Mouse (Mus musculus): ENCODE measurements around the gene Aldh1a2. TPM values are rescaled to one million over a fixed set of nuclear protein-coding genes. Genes with fewer than 3 reads are reported as not detected.

The Aldh1a2 gene
- total RNA-seq (2021) = 10 to 100 TPM; 16.3 to 16.8 TPM
- long read RNA-seq, experiment 1, transcript Aldh1a2-201 (14 exons, 2,264 nt) = major isoform, 19 of 22 reads
- long read RNA-seq, experiment 1, partial matches to known transcripts = 1 of 22 reads
- long read RNA-seq, experiment 1, other reads (novel, unspliced or antisense) = 2 of 22 reads
- long read RNA-seq, experiment 2, transcript Aldh1a2-201 (14 exons, 2,264 nt) = major isoform, 7 of 10 reads
- long read RNA-seq, experiment 2, partial matches to known transcripts = 3 of 10 reads
- long read RNA-seq, experiment 2, other reads (novel, unspliced or antisense) = 0 of 10 reads

DNA sequence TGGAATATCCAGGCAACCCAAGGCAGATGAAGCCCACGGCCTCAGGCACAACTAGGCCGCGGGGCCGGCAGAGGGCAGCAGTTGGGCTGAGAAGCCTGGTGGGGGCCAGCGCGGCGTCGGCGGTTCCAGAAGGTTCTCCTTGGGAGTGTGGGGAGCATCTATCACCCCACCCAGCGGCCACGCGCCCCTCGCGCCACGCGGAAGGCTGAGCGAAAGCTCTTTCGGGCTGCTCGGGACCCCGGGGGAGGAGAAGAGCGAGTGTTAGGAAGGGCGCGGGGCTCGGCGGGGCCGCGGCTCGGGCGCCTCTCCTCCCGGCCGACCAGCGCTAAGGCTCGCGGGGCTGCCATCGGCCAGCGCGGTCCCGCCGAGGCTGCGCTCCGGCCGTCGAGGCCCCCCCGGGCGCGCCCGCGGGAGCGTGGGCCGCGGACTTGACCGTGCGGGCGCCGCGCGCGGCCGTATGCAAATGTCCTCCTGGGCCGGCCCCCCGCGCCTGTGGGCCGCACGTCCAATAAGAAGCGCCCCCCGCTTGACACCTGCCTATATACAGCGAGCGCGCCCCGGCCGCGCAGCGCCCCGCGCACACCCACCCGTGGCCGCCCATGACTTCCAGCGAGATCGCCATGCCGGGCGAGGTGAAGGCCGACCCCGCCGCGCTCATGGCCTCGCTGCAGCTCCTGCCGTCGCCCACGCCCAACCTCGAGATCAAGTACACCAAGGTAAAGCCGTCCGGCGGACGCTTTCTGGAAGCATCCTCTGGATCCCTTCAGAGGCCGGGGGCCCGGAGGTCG is at the start of gene Aldh1a2:
TSS of gene Aldh1a2 (plus strand) at position 542 of the 788 bp plus-strand sequence.
- no peak for DNase-seq (ENCODE audit: low spot score in 2 of 2)

- DNase-seq (ENCODE audit: low spot score in 2 of 2) = no peak
Observed at GRCm38 (mm10) chr9:71166019-71166705, 49.4 kb upstream of the Aldh1a2 start.

- DNase-seq (ENCODE audit: low spot score in 2 of 2) = no peak
Observed at GRCm38 (mm10) chr9:71166871-71167465, 48.6 kb upstream of the Aldh1a2 start.

GRCm38 (mm10) chr9:71167473-71168215 is 47.9 kb upstream of the Aldh1a2 start:
- DNase-seq (ENCODE audit: low spot score in 2 of 2) = no peak

DNA sequence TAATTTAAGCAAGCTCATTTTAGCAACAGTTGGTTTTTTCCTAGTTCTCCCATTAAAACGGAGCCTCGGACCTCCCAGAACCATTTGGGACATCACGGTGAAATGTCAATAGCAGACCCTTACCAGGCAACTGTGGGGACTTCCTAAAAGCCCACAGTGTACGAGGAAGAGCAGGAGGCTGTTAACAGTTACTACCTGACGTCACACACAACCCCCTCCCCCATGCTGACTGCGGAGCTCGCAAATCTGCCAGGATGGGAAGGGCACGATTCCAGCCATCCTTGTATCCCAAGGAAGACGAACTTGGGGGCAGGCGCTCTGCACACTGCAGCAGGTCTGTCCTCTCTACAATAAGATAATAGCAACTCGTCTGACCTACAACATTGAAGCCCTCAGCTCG is 47.1 kb upstream of the Aldh1a2 start, which contains the start of gene Aqp9:
TSS of gene Aqp9 (minus strand) at position 172 of the 400 bp plus-strand sequence.
- DNase-seq (ENCODE audit: low spot score in 2 of 2) = no peak

- no peak for DNase-seq (ENCODE audit: low spot score in 2 of 2)
Observed at GRCm38 (mm10) chr9:71173533-71173932, 42.1 kb upstream of the Aldh1a2 start.

- no peak for DNase-seq (ENCODE audit: low spot score in 2 of 2)
Observed at GRCm38 (mm10) chr9:71174316-71174975, 41.1 kb upstream of the Aldh1a2 start.

GRCm38 (mm10) chr9:71175686-71176085 is 39.9 kb upstream of the Aldh1a2 start:
- no peak for DNase-seq (ENCODE audit: low spot score in 2 of 2)

DNA sequence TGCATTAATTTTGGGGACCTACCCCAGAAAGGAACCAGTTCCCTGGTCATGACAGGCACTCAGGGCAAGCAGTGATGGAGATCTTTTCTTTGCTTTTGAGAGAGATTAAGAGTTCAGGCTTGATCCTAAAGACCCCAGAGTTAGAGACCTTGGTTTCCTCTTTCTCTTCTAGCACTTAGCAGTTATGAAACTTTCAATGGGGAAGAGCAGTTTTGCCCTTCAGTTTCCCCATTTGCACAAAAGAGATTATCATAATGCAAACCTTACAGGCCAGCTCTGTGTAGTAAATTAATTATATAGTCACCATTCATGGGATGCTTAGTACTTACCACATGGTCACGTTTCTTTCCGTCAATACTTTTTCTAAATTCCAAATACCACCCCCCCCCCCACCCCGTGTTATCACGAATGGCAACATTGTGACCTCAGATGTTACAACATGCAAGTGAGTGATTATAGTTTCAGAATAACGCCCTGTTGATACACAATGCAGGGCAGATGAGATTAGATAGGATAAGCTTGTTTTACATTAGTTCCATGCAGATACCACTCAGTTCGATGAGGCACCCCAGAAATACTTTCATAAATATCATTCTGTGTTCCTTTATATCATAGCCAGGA is 36.2 kb upstream of the Aldh1a2 start:
- DNase-seq (ENCODE audit: low spot score in 2 of 2) = no peak

GRCm38 (mm10) chr9:71179964-71180700 is 35.5 kb upstream of the Aldh1a2 start:
- peak in 1 of 2 experiments; percentile 5 for DNase-seq (ENCODE audit: low spot score in 2 of 2)

DNA sequence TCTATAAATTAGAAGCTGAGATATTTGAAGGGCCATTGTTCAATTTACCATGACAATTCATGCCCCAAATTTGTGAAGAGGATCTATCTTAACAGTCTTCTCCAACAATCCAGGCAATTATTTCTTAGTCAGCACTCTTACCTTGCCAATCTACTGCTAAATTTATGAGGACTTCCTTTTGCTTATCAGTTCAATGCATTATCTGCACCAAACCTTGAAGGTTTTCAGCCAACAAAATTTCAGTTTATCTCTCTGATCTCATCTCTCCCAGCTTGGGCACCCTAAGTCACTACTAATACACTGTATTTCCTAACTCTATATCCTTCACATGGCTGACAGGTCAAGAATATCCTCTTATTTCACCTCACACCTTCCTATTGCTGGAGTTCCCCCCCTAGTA is 30.3 kb upstream of the Aldh1a2 start:
- no peak for DNase-seq (ENCODE audit: low spot score in 2 of 2)

- no peak for DNase-seq (ENCODE audit: low spot score in 2 of 2)
Observed at GRCm38 (mm10) chr9:71185823-71186222, 29.8 kb upstream of the Aldh1a2 start.

- no peak for DNase-seq (ENCODE audit: low spot score in 2 of 2)
Observed at GRCm38 (mm10) chr9:71187396-71187795, 28.2 kb upstream of the Aldh1a2 start.

DNA sequence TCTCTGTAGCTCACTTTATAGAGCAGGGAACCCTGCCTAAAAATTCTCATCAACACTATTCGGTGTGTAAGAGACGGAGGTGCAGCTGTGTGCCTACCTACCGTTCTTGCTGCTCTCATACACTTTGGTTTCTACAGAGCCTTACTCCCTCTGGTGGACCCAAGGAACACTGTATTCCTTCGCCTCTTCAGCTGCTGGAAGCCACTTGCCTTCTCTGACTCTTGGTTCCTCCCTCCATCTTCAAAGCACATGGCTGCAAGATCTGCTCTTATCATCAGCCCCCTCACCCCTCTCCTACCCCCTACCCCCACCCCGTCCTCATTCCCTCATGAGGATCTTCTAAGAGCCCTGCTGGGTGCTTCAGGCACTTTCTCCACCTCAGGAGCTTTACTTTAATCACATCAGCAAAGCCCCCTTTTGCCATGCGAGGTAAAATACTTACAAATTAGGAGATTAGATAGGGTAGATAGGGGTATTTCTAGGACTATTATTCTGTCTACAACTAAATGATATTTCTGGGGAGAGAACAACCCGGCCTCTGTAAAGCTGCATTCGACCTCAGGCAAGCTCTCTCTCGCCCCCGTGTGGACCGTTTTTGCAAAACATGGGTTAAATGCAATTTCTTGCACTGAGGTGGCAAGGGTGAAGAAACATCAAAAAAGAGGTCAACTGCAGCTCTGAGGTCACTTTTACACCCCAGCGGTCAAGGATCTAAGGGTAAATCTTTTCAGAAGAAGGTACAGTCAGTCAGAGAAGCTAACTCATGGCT is 26.8 kb upstream of the Aldh1a2 start:
- peak; percentile 48 to 72 for DNase-seq (ENCODE audit: low spot score in 2 of 2)

GRCm38 (mm10) chr9:71198826-71199225 is 16.8 kb upstream of the Aldh1a2 start:
- DNase-seq (ENCODE audit: low spot score in 2 of 2) = no peak

GRCm38 (mm10) chr9:71202265-71202664 is 13.3 kb upstream of the Aldh1a2 start:
- DNase-seq (ENCODE audit: low spot score in 2 of 2) = no peak

- no peak for DNase-seq (ENCODE audit: low spot score in 2 of 2)
Observed at GRCm38 (mm10) chr9:71209299-71209698, 6.3 kb upstream of the Aldh1a2 start.

- DNase-seq (ENCODE audit: low spot score in 2 of 2) = peak; percentile 21 to 51
Observed at GRCm38 (mm10) chr9:71210870-71211269, 4.7 kb upstream of the Aldh1a2 start.

Measured in left cerebral cortex, adult 18-20 months (tissue).